Comparison of ENCODE assay signal across 11 mouse cellular contexts in genomic region chr13:12539716-12540115, GRCm38 (mm10). TPM values are rescaled to one million over a fixed set of nuclear protein-coding genes. Genes with fewer than 3 reads are reported as not detected.
DNase-seq lines count a peak whose midpoint lies in the region; ATAC-seq and TF ChIP-seq lines count a peak whose summit lies in the region.
"Had no signal": no experiment of that assay in that cellular context is flagged by ENCODE, and none has a peak within 500 bp of the region (broad histone marks: within the 10 kb centered on the region; RNA-seq: fewer than 3 reads in every experiment).

No protein-coding gene starts in this region.

- peak overlapping the region; percentile 10; the same call in 1 of the 2 replicates for H3K4me3 ChIP-seq in layer of hippocampus, adult 2 months
- H3K4me3 ChIP-seq in cortical plate, adult 2 months (ENCODE audit: insufficient read depth, low read length): peak overlapping the region; percentile 15; the same call in 1 of the 2 replicates
- no peak overlapping the region for H3K4me3 ChIP-seq in hindbrain, embryonic 14.5 days (replicated peaks; ENCODE audit: low read length)
- H3K4me3 ChIP-seq in neural tube, embryonic 14.5 days (ENCODE audit: low read depth, low read length): no peak overlapping the region
- H3K4me3 ChIP-seq: intestine, embryonic 15.5 days; liver, embryonic 13.5 days had no signal

- H3K27me3 ChIP-seq in hindbrain, embryonic 14.5 days (ENCODE audit: control insufficient read depth, insufficient read depth, low read length): 0 out of 2 replicates have a peak, but pooled peaks cover 6% of the 10 kb centered on the region
- H3K27me3 ChIP-seq in neural tube, embryonic 14.5 days (ENCODE audit: control insufficient read depth, insufficient read depth, low read length): no peaks in the 10 kb centered on the region
- H3K27me3 ChIP-seq: intestine, embryonic 15.5 days had no signal

- peak overlapping the region; percentile 38 for H3K4me2 ChIP-seq in hindbrain, embryonic 14.5 days (replicated peaks)
- H3K4me2 ChIP-seq in neural tube, embryonic 14.5 days (ENCODE audit: low read depth, low read length): peak overlapping the region; percentile 3; the same call in 1 of the 2 replicates
- H3K4me2 ChIP-seq: intestine, embryonic 15.5 days; liver, embryonic 13.5 days had no signal

- 16% methylated on average over 11 of the region's 11 CpGs for WGBS in hindbrain, embryonic 14.5 days
- 9% methylated on average over 11 of the region's 11 CpGs for WGBS in neural tube, embryonic 14.5 days

- peak overlapping the region; percentile 18 for H3K9ac ChIP-seq in hindbrain, embryonic 14.5 days
- H3K9ac ChIP-seq in neural tube, embryonic 14.5 days (replicated peaks; ENCODE audit: low read depth, low read length): no peak overlapping the region
- H3K9ac ChIP-seq: intestine, embryonic 15.5 days; liver, embryonic 13.5 days had no signal

- TF ChIP-seq CTCF in layer of hippocampus, adult 2 months (conservative IDR thresholded peaks at IDR 0.05): no peak
- TF ChIP-seq CTCF in cortical plate, adult 2 months (IDR thresholded peaks at IDR 0.05; ENCODE audit: extremely low read depth, insufficient read depth, low read length): no peak

- H3K4me1 ChIP-seq in cortical plate, adult 2 months (ENCODE audit: control insufficient read depth, insufficient read depth, low read length): no peaks in the 10 kb centered on the region
- peaks cover 12% of the 10 kb centered on the region for H3K4me1 ChIP-seq in hindbrain, embryonic 14.5 days (replicated peaks; ENCODE audit: control insufficient read depth, insufficient read depth, low read length)
- H3K4me1 ChIP-seq in neural tube, embryonic 14.5 days (ENCODE audit: control insufficient read depth, insufficient read depth, low read length): no peaks in the 10 kb centered on the region

- TF ChIP-seq POLR2A in cortical plate, adult 2 months (IDR thresholded peaks at IDR 0.05; ENCODE audit: extremely low read depth, insufficient read depth, low read length): no peak

- no peak for DNase-seq in layer of hippocampus, adult 2 months (ENCODE audit: low spot score in 2 of 2)
- no peak for DNase-seq in layer of hippocampus, postnatal 14 days (ENCODE audit: low spot score in 2 of 2)
- peak; percentile 64 for DNase-seq in hindbrain, embryonic 14.5 days (ENCODE audit: low spot score)
- DNase-seq in kidney, postnatal 10 days: no peak
- DNase-seq in thymus, postnatal 4 days: no peak
- DNase-seq: cerebellum, adult 9-10 months; gastrocnemius, postnatal 25 days; liver, embryonic 13.5 days had no signal

- no peaks in the 10 kb centered on the region for H3K36me3 ChIP-seq in hindbrain, embryonic 14.5 days (replicated peaks; ENCODE audit: control insufficient read depth, insufficient read depth)
- no peaks in the 10 kb centered on the region for H3K36me3 ChIP-seq in neural tube, embryonic 14.5 days (ENCODE audit: control insufficient read depth, insufficient read depth, low read length)
- H3K36me3 ChIP-seq: intestine, embryonic 15.5 days; liver, embryonic 13.5 days had no signal

- ATAC-seq in hindbrain, embryonic 14.5 days (ENCODE audit: low FRiP score): 0 out of 2 replicates have a peak, but pooled peaks have one; percentile 63
- ATAC-seq in neural tube, embryonic 14.5 days (ENCODE audit: low read depth): peak; percentile 68; the same call in 1 of the 2 replicates
- ATAC-seq: intestine, embryonic 15.5 days had no signal

- H3K9me3 ChIP-seq in hindbrain, embryonic 14.5 days (ENCODE audit: control insufficient read depth, low read length): 0 out of 2 replicates have a peak, but pooled peaks cover 3% of the 10 kb centered on the region
- no peaks in the 10 kb centered on the region for H3K9me3 ChIP-seq in neural tube, embryonic 14.5 days (ENCODE audit: control insufficient read depth, low read length)
- H3K9me3 ChIP-seq: intestine, embryonic 15.5 days; liver, embryonic 13.5 days had no signal

- no peak overlapping the region for H3K27ac ChIP-seq in layer of hippocampus, adult 2 months
- no peak overlapping the region for H3K27ac ChIP-seq in cortical plate, adult 2 months (ENCODE audit: insufficient read depth, low read length)
- peak overlapping the region; percentile 44; the same call in 1 of the 2 replicates for H3K27ac ChIP-seq in hindbrain, embryonic 14.5 days
- H3K27ac ChIP-seq in neural tube, embryonic 14.5 days (ENCODE audit: low read depth, low read length): no peak overlapping the region
- H3K27ac ChIP-seq: intestine, embryonic 15.5 days; liver, embryonic 13.5 days had no signal

RNA-seq across cellular contexts. Expression of gene Edaradd, which starts 19.5 kb away (rescaled TPM):
- total RNA-seq in layer of hippocampus, adult 2 months (2021): under 1 TPM; 0.26 to 0.29 TPM
- under 1 TPM; 0.69 to 0.78 TPM for total RNA-seq in layer of hippocampus, postnatal 14 days (2021)
- polyA plus RNA-seq in cortical plate, adult 2 months (2012; rRNA removed): 0.09 and 0.10 TPM in 2 replicates
- 1.8 and 2.0 TPM in 2 replicates for polyA plus RNA-seq in hindbrain, embryonic 14.5 days (2014; fragmentation: Nextera tagmentation; extraction: Ambion mirVana)
- polyA plus RNA-seq in neural tube, embryonic 14.5 days (2014; fragmentation: Nextera tagmentation; extraction: Ambion mirVana): 1.6 TPM in 2 replicates
- total RNA-seq: gastrocnemius, postnatal 25 days had no signal

RNA-seq across cellular contexts. Expression of gene Ero1lb, which starts 26.0 kb away (rescaled TPM):
- 10 to 100 TPM; 12.4 to 14.8 TPM for total RNA-seq in layer of hippocampus, adult 2 months (2021)
- 10 to 100 TPM; 11.2 TPM for total RNA-seq in layer of hippocampus, postnatal 14 days (2021)
- polyA plus RNA-seq in cortical plate, adult 2 months (2012; rRNA removed): 12.5 and 12.7 TPM in 2 replicates
- 19.3 and 21.6 TPM in 2 replicates for polyA plus RNA-seq in hindbrain, embryonic 14.5 days (2014; fragmentation: Nextera tagmentation; extraction: Ambion mirVana)
- 20.5 and 21.9 TPM in 2 replicates for polyA plus RNA-seq in neural tube, embryonic 14.5 days (2014; fragmentation: Nextera tagmentation; extraction: Ambion mirVana)

Comparison
In these comparisons a context has a peak if more than half of its experiments do, and no peak if none do; other contexts are left out.
1. H3K4me3 ChIP-seq: peak in layer of hippocampus, adult 2 months (single experiment) and cortical plate, adult 2 months (single experiment); none in hindbrain, embryonic 14.5 days (single experiment) and neural tube, embryonic 14.5 days (single experiment).